Mouse (Mus musculus) heart, adult 18-20 months (tissue): ENCODE data around the gene Ankrd31. TPM values are rescaled to one million over a fixed set of nuclear protein-coding genes. Genes with fewer than 3 reads are reported as not detected.
"Not testable (repeated sequence)": the region's sequence is repeated elsewhere in the genome, so short reads cannot be mapped to it uniquely, and the experiment has no call there.

ENCODE experiments used
- DNase-seq, 2 experiments: peaks; one replicate each; pipeline ENCODE4 v3.0.0; 2021 to 2022; ENCODE audit warnings: mixed read lengths in 1 of 2
- long read RNA-seq, 2 experiments: library from polyadenylated mRNA; stranded (forward); transcript quantifications; one replicate each; pipeline ENCODE4 v2.0.0; 2021
- total RNA-seq, 2 experiments: library from RNA; stranded (reverse); gene quantifications; 2 replicates each; pipeline ENCODE4 v1.2.3; 2021

Ankrd31 gene
- total RNA-seq, result not detected
- long read RNA-seq, experiment 1, result 0 reads
- long read RNA-seq, experiment 2, result 0 reads

- no peak for DNase-seq
Observed at GRCm38 (mm10) chr13:96748109-96748845, at the start of gene Ankrd31. Gene Ankrd31 (plus strand): TSS chr13:96748272.

- no peak for DNase-seq
Observed at GRCm38 (mm10) chr13:96702567-96703278, 45.3 kb upstream of the Ankrd31 start.

GRCm38 (mm10) chr13:96709269-96710233, 38.5 kb upstream of the Ankrd31 start:
- DNase-seq, result no peak

GRCm38 (mm10) chr13:96716311-96716710, 31.8 kb upstream of the Ankrd31 start:
- no peak for DNase-seq

GRCm38 (mm10) chr13:96717821-96718220, 30.3 kb upstream of the Ankrd31 start:
- DNase-seq, result no peak

- DNase-seq, result no peak
Observed at GRCm38 (mm10) chr13:96720003-96720402, 28.1 kb upstream of the Ankrd31 start.

GRCm38 (mm10) chr13:96728289-96728688, 19.8 kb upstream of the Ankrd31 start:
- DNase-seq, result no peak

- no peak for DNase-seq
Observed at GRCm38 (mm10) chr13:96729146-96729545, 18.9 kb upstream of the Ankrd31 start.

- DNase-seq, result no peak
Observed at GRCm38 (mm10) chr13:96730116-96730515, 18.0 kb upstream of the Ankrd31 start.

GRCm38 (mm10) chr13:96735175-96735574, 12.9 kb upstream of the Ankrd31 start:
- no peak for DNase-seq

GRCm38 (mm10) chr13:96740159-96740558, 7.9 kb upstream of the Ankrd31 start:
- no peak for DNase-seq

- DNase-seq, result no peak
Observed at GRCm38 (mm10) chr13:96742871-96743270, 5.2 kb upstream of the Ankrd31 start.

GRCm38 (mm10) chr13:96746055-96746454, 2.0 kb upstream of the Ankrd31 start:
- no peak for DNase-seq

- no peak for DNase-seq
Observed at GRCm38 (mm10) chr13:96749859-96750258, 1.8 kb downstream of the Ankrd31 start.

- DNase-seq, result no peak
Observed at GRCm38 (mm10) chr13:96760848-96761247, 12.8 kb downstream of the Ankrd31 start.

GRCm38 (mm10) chr13:96786071-96786470, 38.0 kb downstream of the Ankrd31 start:
- not testable (repeated sequence) for DNase-seq

GRCm38 (mm10) chr13:96793451-96793850, 45.4 kb downstream of the Ankrd31 start:
- no peak for DNase-seq

GRCm38 (mm10) chr13:96795301-96795700, 47.2 kb downstream of the Ankrd31 start:
- no peak for DNase-seq

- no peak for DNase-seq
Observed at GRCm38 (mm10) chr13:96797500-96797899, 49.4 kb downstream of the Ankrd31 start.

GRCm38 (mm10) chr13:96849752-96850151, 101.7 kb downstream of the Ankrd31 start:
- no peak for DNase-seq

- DNase-seq, result no peak
Observed at GRCm38 (mm10) chr13:96852133-96852532, 104.1 kb downstream of the Ankrd31 start.

- DNase-seq, result no peak
Observed at GRCm38 (mm10) chr13:96853256-96853655, 105.2 kb downstream of the Ankrd31 start.
